In genomic region chr7:55710872-55711558, GRCm38 (mm10) we compare ENCODE assay signal across 8 mouse cellular contexts. TPM values are rescaled to one million over a fixed set of nuclear protein-coding genes. Genes with fewer than 3 reads are reported as not detected.
A peak's percentile ranks its signal among the peaks of the same experiment; 100 is the strongest.
DNase-seq lines count a peak whose midpoint lies in the region; ATAC-seq and TF ChIP-seq lines count a peak whose summit lies in the region.

No protein-coding gene starts in this region.

- 8% methylated on average over 11 of the region's 11 CpGs for WGBS in embryonic facial prominence, embryonic 12.5 days
- 9% methylated on average over 11 of the region's 11 CpGs for WGBS in hindbrain, embryonic 16.5 days
- 13% methylated on average over 11 of the region's 11 CpGs for WGBS in midbrain, embryonic 12.5 days
- 8% methylated on average over 11 of the region's 11 CpGs for WGBS in stomach, embryonic 15.5 days

- H3K4me1 ChIP-seq in embryonic facial prominence, embryonic 12.5 days = no peaks in the 10 kb centered on the region
- no peaks in the 10 kb centered on the region for H3K4me1 ChIP-seq in hindbrain, embryonic 16.5 days (ENCODE audit: control insufficient read depth, insufficient read depth, low read depth, low read length)
- no peaks in the 10 kb centered on the region for H3K4me1 ChIP-seq in midbrain, embryonic 12.5 days
- H3K4me1 ChIP-seq in stomach, embryonic 15.5 days = no peaks in the 10 kb centered on the region

- H3K36me3 ChIP-seq in embryonic facial prominence, embryonic 12.5 days = no peaks in the 10 kb centered on the region
- H3K36me3 ChIP-seq in hindbrain, embryonic 16.5 days (ENCODE audit: control insufficient read depth, insufficient read depth, low read length) = no peaks in the 10 kb centered on the region
- no peaks in the 10 kb centered on the region for H3K36me3 ChIP-seq in midbrain, embryonic 12.5 days
- no peaks in the 10 kb centered on the region for H3K36me3 ChIP-seq in stomach, embryonic 15.5 days

- peak; percentile 79; the same call in 1 of the 2 replicates for ATAC-seq in embryonic facial prominence, embryonic 12.5 days (ENCODE audit: insufficient number of reproducible peaks, insufficient read depth, low FRiP score, low TSS enrichment)
- ATAC-seq in hindbrain, embryonic 16.5 days = peak; percentile 98
- peak; percentile 96 for ATAC-seq in midbrain, embryonic 12.5 days (ENCODE audit: low FRiP score, low read depth)
- peak; percentile 81 for ATAC-seq in stomach, embryonic 15.5 days (ENCODE audit: insufficient read depth, low FRiP score, low read depth)

- no peaks in the 10 kb centered on the region for H3K27me3 ChIP-seq in embryonic facial prominence, embryonic 12.5 days
- no peaks in the 10 kb centered on the region for H3K27me3 ChIP-seq in hindbrain, embryonic 16.5 days (replicated peaks; ENCODE audit: control insufficient read depth, insufficient read depth, low read length)
- H3K27me3 ChIP-seq in midbrain, embryonic 12.5 days = no peaks in the 10 kb centered on the region
- no peaks in the 10 kb centered on the region for H3K27me3 ChIP-seq in stomach, embryonic 15.5 days (replicated peaks)

- peak; percentile 73 for TF ChIP-seq CTCF in left cerebral cortex, adult 2 months (IDR thresholded peaks at IDR 0.05)

- DNase-seq in heart, adult 18-20 months = peak; percentile 14 to 53
- no peak for DNase-seq in heart, adult 11 months
- peak; percentile 30 to 47 for DNase-seq in adrenal gland, postnatal 36 days
- peak; percentile 49 to 58 for DNase-seq in left cerebral cortex, adult 2 months (ENCODE audit: extremely low spot score in 1 of 2, low spot score in 2 of 2)

- intact Hi-C loops in left cerebral cortex, adult 2 months (cut with DNase I) = loop anchor here (2.0 kb wide), 1 partner anchor 864 kb away; no protein-coding TSS in a partner anchor

- H3K4me3 ChIP-seq in embryonic facial prominence, embryonic 12.5 days = no peak overlapping the region
- H3K4me3 ChIP-seq in hindbrain, embryonic 16.5 days (ENCODE audit: low read length) = peak overlapping the region; percentile 28
- H3K4me3 ChIP-seq in left cerebral cortex, adult 2 months = no peak overlapping the region
- no peak overlapping the region for H3K4me3 ChIP-seq in midbrain, embryonic 12.5 days
- no peak overlapping the region for H3K4me3 ChIP-seq in stomach, embryonic 15.5 days (replicated peaks)

- H3K9me3 ChIP-seq in embryonic facial prominence, embryonic 12.5 days = no peaks in the 10 kb centered on the region
- no peaks in the 10 kb centered on the region for H3K9me3 ChIP-seq in hindbrain, embryonic 16.5 days (ENCODE audit: control insufficient read depth, low read length)
- H3K9me3 ChIP-seq in midbrain, embryonic 12.5 days = no peaks in the 10 kb centered on the region
- H3K9me3 ChIP-seq in stomach, embryonic 15.5 days = no peaks in the 10 kb centered on the region

- no peak overlapping the region for H3K4me2 ChIP-seq in embryonic facial prominence, embryonic 12.5 days (replicated peaks)
- H3K4me2 ChIP-seq in hindbrain, embryonic 16.5 days (ENCODE audit: low read length) = peak overlapping the region; percentile 45
- H3K4me2 ChIP-seq in midbrain, embryonic 12.5 days (replicated peaks) = peak overlapping the region; percentile 33
- H3K4me2 ChIP-seq in stomach, embryonic 15.5 days = no peak overlapping the region

- no peak overlapping the region for H3K9ac ChIP-seq in embryonic facial prominence, embryonic 12.5 days
- peak overlapping the region; percentile 43 for H3K9ac ChIP-seq in hindbrain, embryonic 16.5 days (ENCODE audit: low read depth, low read length)
- H3K9ac ChIP-seq in midbrain, embryonic 12.5 days (replicated peaks) = no peak overlapping the region
- no peak overlapping the region for H3K9ac ChIP-seq in stomach, embryonic 15.5 days

- no peak overlapping the region for H3K27ac ChIP-seq in embryonic facial prominence, embryonic 12.5 days
- no peak overlapping the region; the same call in 1 of the 2 replicates for H3K27ac ChIP-seq in hindbrain, embryonic 16.5 days (ENCODE audit: low read depth, low read length)
- no peak overlapping the region for H3K27ac ChIP-seq in left cerebral cortex, adult 2 months
- no peak overlapping the region for H3K27ac ChIP-seq in midbrain, embryonic 12.5 days (replicated peaks)
- H3K27ac ChIP-seq in stomach, embryonic 15.5 days = no peak overlapping the region

RNA-seq across cellular contexts. Expression of gene Siglech, which starts 57.0 kb away (rescaled TPM):
- total RNA-seq in heart, adult 18-20 months (2021) = 1 to 10 TPM in 1 of 2 experiments, under 1 TPM in 1; 0.20 to 2.1 TPM
- under 1 TPM in 1 of 2 experiments, not detected in 1; 0.26 TPM for total RNA-seq in adrenal gland, postnatal 36 days (2021)
- 0.52 and 0.67 TPM in 2 replicates for polyA plus RNA-seq in embryonic facial prominence, embryonic 12.5 days (2016; fragmentation: Nextera tagmentation; extraction: Ambion mirVana)
- 1.5 and 3.1 TPM in 2 replicates for polyA plus RNA-seq in hindbrain, embryonic 16.5 days (2015; fragmentation: Nextera tagmentation; extraction: Ambion mirVana)
- 10 to 100 TPM; 10.3 to 11.6 TPM for total RNA-seq in left cerebral cortex, adult 2 months (2021)
- 1.1 and 1.2 TPM in 2 replicates for polyA plus RNA-seq in midbrain, embryonic 12.5 days (2016; fragmentation: Nextera tagmentation; extraction: Ambion mirVana)
- 0.89 TPM in 2 replicates for polyA plus RNA-seq in stomach, embryonic 15.5 days (2015; fragmentation: Nextera tagmentation; extraction: Ambion mirVana)

Comparison
In these comparisons a context has a peak if more than half of its experiments do, and no peak if none do; other contexts are left out.
1. H3K4me2 ChIP-seq: peak in hindbrain, embryonic 16.5 days (single experiment) and midbrain, embryonic 12.5 days (single experiment); none in embryonic facial prominence, embryonic 12.5 days (single experiment) and stomach, embryonic 15.5 days (single experiment).
2. Peak in every context shown above with its lines, with median percentiles within 50 percentile points of each other: ATAC-seq.